Mouse (Mus musculus): ENCODE measurements around the gene B3gnt7.
"Not testable (repeated sequence)": the region's sequence is repeated elsewhere in the genome, so short reads cannot be mapped to it uniquely, and the experiment has no call there.

B3gnt7 gene

DNA sequence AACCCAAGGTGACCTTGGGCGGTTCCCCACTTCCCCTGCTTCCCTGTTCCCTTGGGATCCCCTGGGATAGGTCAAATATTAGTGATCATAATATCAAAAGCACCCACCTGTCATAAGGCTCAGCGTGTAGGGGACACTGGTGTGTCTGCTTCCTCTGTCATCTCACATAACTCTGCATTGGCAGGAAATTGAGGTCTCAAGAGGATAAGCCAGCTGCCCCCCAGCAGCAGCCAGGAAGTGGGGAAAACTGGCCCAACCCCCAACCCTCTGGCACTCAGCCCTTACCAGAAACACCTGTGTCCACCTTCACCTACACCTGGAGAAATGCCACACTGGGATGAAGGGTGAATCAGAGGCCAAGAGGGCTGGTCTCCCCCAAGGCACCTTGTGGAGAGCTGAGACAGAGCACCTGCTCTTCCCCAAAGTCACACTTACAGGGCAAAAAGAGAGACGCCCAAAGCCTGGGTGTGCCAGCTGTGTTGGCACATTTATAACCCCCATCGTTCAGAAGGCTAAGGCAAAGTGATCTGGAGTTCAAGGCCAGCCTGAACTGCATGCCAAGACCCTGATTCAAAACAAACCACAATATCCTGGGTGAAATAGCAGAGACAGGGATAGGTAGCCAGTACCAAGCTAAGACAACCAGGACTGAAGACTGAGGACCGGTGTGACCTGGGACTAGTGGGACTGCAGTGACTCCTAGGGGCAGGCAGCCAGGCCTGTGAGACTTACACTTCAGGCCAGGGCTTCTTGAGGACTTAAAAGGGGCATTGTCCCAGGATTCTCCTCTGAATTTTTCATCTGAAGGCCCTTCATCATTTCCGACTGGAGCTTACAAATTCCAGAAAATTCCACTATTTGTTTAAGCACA, 1.2 kb upstream of the B3gnt7 start:
- peak; percentile 33 for DNase-seq (ENCODE audit: low read depth, low spot score)

DNA sequence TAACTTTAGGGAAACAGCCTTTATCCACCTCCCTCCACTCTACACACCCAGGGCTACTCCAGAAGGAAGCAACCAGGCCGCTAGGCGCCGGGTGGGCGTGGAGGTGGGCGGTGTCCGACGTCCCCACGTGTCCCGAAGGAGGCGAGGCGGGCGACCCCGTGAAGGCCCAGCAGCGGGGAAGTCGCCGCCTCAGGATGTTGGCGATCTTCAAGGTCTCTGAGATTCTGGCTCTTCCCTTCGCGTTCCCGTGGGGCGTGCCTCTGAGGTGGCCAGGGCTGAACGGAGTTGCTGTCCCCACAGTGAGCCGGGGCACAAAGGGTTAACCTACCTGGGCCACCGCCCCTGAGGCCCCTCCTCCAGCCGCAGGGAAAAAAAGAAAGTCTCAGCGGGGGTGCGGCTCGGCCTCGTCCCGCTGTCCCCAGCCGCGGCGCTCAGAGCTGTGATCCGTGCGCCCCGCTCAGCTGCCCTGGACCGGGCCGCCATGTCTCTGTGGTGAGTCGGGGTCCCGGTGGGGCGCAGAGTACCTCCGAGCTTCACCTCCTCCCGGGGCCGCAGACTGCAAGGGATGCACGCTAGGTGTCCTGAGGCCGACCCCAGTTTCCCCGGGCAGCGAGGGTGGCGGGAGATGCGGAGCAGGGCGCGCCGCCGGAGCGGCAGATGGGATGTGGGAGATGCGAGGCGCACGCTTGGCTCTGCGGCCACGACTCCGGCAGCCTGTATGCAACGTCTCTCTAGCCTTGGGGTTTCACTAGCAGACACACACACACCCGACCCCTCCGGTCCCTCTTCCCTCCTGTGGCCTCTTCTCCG, 636 bp downstream of the B3gnt7 start:
- DNase-seq (ENCODE audit: low read depth, low spot score): peak; percentile 18

DNA sequence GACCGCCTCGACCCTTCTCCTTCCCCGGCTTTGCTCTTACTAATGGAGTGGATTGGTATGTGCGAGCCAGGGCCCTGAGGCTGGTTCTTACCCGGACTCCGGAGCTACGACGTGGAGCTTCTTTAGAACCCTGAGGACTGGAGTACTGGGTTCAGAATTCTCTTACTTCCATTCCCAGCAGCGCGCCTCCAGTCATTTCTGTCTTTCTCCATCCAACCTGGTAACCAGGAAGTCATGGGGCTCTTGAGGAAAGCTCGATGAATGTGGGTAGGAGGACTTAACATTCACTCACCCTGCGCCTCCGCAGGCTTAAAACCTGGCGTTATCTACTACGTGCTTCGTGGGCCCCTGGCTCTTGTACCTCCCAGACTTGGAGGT, 1.2 kb downstream of the B3gnt7 start:
- DNase-seq (ENCODE audit: low read depth, low spot score): no peak

DNA sequence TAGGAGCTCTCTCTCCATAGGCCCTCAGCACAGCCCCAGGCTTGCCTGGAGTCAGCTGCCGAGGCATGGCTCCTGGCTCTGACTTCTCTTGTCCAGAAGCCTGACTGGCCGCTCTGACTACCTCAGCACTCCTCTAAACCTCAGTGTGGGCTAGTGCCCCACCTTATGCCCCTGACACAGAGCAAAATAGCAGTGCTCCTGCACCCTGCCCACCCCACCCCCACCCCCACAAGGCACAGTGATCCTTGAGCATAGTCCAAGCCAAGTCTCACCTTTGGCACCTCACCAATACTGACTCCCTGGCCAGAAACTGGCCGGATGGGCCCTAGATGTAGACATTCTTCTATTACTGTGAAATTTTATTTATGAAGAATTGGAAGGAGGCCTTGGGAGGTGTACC, 4.1 kb downstream of the B3gnt7 start:
- no peak for DNase-seq (ENCODE audit: low read depth, low spot score)

DNA sequence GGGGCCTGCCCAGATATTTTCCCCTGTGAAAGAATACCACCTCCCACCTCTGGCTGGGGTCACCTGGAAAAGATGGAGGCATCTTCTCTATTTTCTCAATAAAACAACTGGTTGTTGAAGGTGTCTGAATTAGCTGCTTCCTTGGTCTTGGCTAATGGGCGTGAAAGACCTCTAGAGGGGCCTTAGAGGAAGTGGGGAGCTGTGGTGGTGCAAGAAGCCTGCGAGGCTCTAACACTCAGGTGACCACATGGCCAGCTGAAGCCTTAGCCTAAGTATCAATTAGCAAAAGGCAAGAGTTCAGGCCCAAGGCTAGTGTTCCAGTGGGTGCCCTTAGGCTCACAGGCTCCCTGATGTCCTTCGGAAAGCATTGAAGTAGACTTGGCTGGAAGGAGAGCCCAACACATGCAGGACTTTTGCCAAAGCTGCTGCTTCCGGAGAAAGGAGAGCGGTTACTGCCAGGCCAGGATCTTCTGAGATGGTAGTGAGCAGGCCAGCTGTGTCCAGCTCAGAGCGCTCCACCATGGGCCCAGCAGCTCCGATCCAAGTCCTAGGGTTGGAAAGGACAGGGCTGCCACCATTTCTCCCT, 4.6 kb downstream of the B3gnt7 start:
- no peak for DNase-seq (ENCODE audit: low read depth, low spot score)

DNA sequence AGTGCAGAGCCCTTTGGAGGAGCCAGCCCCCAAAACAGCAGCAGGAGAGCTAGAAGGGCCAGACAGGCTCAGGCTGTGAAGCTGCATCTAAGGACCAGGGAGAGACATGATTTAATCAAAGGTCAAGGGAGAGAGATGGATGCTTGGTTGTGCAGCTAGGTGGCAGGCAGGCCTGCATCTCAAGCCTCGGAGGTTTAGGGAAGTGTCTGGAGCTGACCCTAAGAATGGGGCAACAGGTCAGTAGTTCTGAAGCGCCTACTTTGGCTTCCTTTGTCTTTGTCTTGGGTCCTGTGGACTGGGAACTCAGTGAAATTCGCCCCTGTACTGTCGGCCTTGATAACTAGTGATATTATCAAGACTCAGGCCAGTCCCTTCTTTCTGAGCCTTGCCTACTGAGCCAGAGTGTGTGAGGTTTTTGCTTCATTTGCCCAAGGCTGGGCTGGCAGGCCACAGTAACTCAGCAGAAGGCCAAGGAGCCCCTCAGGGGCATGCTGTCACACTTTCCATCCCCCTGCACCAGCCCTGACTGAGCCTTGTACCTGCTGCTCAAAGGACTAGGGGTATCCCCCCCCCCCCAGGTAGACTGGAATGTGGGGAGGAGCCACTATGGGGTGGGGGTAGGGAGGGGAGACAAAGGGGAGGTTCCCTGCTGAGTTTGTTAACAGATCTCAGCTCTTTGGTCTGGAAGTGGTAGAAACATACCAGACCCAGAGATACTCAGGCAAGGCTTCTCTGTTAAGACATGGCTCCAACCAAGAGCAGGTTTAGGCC, 5.4 kb downstream of the B3gnt7 start:
- no peak for DNase-seq (ENCODE audit: low read depth, low spot score)

DNA sequence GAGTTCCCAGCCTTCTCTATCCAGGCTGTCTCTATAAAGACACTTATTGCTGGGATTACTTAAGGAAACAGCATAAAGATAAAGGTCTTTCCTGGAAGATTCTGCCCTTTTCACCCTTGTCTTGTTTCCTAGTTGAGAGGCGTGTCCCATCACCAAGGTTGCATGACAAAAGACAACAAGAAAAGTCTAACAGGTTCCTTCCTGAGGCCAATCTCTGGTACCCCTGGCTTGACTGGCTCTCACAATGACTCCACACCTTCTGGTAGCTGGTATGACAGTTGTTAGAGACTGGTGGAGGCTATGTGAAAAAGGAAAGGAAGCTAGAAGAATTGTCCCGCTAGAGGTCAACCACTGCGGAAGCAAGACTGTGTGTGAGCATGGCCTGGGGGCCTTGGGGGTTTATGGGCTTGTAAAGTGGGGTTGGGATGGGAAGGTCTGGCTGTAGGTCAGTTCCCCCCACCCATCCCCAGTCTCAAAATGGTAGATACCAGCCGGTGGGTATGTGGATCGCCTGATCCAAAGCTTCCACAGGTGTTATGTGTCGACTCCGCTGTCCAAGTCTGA, 6.7 kb downstream of the B3gnt7 start:
- DNase-seq (ENCODE audit: low read depth, low spot score): no peak

DNA sequence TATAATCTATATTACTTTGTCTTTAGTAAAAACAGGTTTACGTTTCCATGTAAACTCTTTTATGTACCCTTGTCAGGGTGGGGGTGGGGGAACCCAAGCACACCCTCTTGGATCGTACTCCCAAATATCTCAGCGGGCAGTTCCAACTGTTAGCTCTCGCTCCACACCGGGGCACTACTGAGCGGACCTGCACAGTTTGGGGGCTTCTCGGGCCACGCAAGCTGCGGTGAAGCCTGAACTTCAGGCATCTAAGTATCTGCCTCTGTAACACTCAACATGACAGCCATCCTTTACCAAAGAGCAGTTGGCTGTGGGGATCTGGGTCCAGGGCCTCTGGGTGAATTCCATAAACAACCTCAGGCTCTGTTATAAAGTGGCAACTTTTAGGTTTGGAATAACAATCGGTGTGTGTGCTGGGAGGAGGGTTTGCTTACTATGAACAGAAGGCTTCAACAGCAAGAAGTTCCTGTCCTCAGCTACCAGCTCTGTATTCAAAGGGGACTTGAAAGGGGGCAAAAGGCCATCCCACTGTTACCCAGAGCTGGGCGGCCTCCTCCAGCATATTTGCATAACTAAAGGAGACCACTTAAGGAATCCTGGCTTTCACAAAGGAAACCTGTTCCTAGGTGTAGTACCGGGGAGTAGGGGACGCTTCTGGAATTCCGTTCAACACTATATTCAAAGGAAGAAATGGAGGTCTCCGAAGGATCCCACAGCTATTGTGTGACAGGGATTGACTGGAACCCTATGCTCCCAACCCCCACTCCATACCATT, 8.1 kb downstream of the B3gnt7 start:
- no peak for DNase-seq (ENCODE audit: low read depth, low spot score)

DNA sequence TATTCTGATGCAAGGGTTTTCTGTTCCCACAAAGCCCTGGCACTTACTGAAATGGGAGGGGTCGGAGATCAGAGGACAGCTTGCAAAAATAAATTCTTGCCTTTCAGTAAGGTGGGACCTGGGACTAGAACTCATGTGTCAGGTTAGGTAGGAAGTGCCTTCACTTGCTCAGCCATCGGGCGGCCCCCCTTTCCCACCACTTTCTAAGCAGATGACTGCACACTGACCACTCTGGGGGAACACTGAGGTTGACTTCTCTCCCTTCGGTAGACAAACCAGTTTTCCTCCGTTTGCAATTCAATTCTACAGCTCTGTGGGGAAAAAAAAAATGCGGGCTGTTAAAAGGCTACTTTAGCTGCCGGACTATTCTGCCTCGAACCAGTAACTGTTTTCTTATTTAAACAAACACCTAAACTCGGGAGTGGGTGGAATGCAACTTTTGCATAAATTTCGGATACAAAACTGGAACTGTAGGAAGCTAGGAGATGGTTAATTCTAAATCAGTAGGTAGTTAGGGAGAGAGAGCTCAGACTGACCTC, 8.9 kb downstream of the B3gnt7 start:
- no peak for DNase-seq (ENCODE audit: low read depth, low spot score)

DNA sequence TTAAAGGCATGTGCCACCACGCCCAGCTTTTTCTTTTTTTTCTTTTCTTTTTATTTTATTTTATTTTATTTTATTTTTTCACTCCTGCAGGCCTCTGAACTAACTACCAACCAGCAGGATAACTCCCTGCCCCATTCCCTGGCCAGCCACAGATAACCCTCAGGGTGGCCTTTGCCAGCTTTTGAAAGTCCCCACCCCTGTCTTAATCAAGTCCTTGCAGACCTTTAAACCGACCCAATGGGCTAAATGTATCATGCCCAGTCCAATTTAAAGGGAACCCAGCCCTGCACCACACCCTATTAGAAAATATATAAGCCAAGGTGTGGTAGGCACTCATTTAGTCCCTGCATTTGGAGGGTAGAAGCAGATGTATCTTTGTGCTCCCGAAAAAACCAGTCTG, 9.6 kb downstream of the B3gnt7 start:
- DNase-seq (ENCODE audit: low read depth, low spot score): no peak

DNA sequence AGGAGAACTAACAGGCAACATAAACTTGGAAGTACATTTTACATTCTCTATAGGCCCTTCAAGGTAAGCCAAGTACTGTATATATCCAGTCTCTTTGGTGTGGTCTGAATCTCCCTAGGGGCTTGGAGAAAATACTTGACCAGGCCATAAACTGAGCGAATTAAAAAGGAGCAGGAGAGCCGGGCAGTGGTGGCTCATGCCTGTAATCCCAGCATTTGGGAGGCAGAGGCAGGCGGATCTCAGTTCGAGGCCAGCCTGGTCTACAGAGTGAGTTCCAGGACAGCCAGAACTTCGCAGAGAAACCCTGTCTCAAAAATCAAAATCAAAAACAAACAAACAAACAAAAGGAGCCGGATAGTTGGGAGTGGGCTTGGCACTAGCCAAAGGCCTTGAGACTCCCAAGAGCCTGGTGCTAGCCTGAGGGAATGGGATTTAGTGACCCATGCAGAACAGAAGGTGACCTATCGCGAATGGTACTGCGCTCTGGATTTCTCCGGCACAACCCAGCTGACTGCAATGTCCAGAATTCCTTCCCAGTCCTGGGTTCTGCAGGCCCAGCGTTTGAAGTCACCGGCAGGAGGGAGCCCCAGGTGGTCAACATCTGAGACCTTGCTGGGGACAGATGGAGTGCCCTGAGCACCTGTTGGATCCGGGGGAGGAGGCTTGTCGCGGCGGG, 10.6 kb downstream of the B3gnt7 start:
- no peak for DNase-seq (ENCODE audit: low read depth, low spot score)

DNA sequence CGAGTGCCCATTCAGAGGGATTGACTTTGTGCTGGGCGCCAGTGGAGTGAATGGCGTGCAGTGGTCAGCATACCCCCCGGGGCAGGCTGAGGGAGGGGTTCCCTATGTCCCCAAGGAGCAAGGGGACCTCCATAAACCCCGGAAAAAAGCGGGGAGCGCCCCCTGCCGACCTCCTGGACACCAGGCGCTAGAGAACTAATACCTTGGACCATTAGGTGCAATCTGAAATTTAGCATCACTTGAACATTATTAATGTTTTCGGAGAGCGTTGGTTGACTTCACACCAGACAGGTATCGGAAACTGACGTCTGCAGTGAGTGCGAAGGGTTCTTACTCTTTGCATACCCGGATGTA, 11.1 kb downstream of the B3gnt7 start:
- DNase-seq (ENCODE audit: low read depth, low spot score): peak; percentile 46

DNA sequence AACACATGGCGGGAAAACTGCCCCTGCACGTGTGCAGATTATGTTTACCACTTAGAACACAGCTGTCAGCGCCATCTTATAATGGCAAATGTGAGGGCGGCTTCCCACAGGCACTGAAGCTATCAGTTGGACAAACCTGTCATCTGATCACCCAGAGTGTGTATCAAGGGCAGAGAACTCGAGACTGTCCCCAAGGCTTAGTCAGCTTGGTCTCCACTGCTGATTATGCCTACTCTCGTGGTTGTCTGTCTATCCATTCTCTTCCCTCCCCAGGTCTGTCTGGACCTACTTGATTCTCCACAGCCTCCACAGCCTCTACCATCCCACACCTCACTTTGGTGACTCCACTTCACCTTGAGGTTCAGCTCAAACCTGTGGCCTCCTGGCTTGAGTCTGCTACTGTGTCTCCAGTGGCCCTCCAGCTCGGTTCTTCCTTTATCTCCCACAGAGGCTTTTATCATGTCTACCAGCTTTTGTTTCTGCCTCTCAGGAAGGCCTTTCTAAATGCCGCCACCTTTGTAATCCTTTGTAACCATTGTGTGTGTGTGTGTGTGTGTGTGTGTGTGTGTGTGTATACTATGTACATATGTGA, 18.3 kb downstream of the B3gnt7 start:
- DNase-seq (ENCODE audit: low read depth, low spot score): no peak

DNA sequence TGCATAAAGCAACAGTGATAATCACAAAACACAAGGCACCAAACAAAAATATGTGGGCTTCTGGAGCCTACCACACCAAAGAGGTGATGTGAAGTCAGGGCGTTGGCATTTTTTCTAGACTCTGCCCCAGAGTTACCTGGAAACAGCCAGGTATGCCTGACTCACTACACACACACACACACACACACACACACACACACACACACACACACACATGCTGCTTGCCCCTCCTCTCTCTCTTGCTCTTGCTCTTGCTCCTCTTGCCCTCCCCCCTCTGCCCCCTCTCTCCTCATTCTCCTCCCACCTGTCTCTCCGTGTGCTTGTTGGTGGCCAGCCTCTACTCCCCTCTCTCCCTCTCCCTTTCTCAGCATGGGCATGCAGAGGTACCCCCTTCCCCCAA, 33.7 kb downstream of the B3gnt7 start:
- DNase-seq (ENCODE audit: low read depth, low spot score): no peak

DNA sequence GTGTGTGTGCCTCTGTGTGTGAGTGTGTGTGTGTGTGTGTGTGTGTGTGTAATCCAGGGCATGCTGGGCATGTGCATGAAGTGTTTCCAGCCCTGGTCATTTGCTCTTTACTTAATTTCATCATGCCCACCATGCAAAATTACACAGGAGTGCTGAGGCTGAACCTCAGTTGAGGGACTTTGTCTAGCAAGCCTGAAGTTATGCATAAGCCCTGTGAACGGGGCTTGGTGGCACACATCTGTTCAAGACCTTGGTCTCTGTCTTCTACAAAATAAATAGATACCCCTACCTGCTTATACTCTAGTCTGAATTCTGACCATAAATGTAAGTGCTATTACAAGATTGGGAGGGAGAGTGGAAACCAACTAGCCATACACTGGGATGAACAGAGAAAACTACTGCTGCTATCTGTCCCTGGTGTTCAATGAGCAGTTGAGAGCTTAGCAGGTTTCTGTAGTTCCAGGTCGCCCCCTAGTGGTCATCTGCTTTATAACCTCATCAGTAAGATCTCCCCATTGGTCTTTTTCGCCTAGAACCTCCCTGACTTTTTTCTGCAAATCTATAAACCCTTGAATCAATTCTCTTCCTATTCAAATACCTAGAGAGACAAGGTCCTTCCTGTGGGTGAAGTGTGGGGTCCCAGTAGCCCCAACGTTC, 36.7 kb downstream of the B3gnt7 start:
- DNase-seq (ENCODE audit: low read depth, low spot score): peak; percentile 92

DNA sequence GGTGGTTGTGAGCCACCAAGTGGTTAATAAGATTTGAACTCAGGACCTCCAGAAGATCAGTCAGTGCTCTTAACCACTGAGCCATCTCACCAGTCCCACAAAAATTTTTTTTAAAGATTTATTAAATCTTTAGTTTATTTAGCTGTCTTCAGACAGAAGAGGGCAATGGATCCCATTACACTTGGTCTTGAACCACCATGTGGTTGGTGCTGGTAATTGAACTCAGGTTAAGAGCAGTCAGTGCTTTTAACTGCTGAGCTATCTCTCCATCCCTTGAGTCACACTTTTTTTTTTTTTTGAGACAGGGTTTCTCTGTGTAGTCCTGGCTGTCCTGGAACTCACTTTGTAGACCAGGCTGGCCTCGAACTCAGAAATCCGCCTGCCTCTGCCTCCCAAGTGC, 38.5 kb downstream of the B3gnt7 start:
- DNase-seq (ENCODE audit: low read depth, low spot score): not testable (repeated sequence)

DNA sequence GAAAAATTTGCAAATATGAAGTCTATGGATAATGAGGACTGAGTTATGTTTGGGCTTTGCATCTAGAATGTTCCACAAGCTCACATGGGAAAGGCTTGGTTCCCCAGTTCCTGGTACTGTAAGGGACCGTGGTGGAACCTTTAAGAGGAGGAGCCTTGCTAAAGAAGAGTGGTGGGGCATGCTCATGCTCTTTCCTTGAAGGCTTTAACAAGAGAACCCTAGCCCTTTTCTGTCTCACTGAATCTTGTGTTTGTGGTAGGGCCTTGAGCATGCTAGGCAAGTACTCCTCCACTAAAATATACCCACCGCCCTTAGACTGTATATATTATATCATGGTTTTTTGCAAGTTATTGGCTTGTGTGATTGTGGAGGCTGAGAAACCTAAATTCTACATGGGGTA, 39.7 kb downstream of the B3gnt7 start:
- no peak for DNase-seq (ENCODE audit: low read depth, low spot score)

DNA sequence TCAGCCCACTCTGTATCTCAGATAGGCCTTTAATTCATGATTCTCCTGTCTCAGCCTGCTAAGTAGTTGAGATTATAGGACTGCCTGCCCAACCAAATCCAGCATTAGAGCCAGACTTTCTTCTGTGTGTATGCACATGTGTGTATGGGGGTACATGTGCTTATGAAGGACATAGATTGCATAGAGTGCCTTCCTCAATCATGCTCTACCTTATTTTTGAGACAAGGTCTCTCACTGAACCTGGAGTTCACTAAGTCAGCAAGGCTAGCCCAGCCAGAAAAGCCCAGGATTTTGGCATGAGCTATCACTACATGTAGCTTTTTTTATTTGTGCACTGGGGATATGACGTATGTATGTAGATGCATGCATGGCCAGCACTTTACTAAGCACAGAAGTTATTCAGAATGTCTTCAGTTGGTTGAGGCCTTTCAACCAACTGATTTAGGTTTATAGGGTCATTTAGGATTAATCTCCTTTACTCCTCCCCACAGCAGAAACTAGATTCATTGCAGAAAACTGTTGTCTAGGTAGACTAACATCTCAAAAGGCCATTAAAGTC, 40.5 kb downstream of the B3gnt7 start:
- DNase-seq (ENCODE audit: low read depth, low spot score): no peak

All from CD4-positive, CD25-positive, alpha-beta regulatory T cell, adult 2 months (primary cell).